Mouse (Mus musculus) erythroblast, embryonic 14.5 days (primary cell): ENCODE measurements around the gene Kif16b.

Experiments
- GATA1 ChIP-seq: IDR thresholded peaks from 2 replicates; pipeline ENCODE4 v1.6.1; 2012; ENCODE audit warnings: low read length, inconsistent platforms, mixed read lengths
- TAL1 ChIP-seq: IDR thresholded peaks from 3 replicates; pipeline ENCODE4 v1.6.1; 2012; ENCODE audit warnings: low read length, inconsistent platforms, mixed read lengths

DNA sequence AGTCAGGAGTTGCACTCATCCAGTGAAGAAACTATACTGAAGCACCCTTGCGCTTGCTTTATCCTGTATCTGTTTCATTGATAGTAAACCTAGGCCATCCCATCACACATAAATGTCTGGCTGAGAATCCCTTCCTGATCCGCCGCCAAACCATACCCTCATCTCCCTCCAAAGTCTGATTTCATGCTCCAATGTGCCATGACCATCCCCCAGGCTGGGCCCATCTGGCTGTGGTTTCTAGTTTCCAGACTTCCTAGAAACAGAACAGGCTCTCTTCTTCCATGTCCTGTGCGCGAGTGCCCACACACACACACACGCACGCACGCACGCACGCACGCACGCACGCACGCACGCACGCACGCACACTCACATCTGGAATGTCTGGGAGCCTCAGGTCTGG, 292.6 kb downstream of the Kif16b start:
- no peak for TF ChIP-seq TAL1
- no peak for TF ChIP-seq GATA1
